Mouse (Mus musculus) kidney, adult 11 months (tissue): ENCODE data around the gene Rnf114.

Source experiments
- DNase-seq: peaks from one replicate; pipeline ENCODE4 v3.0.0; 2022

Gene Rnf114

GRCm38 (mm10) chr2:167475596-167475995 lies 16.8 kb upstream of the Rnf114 start:
- no peak for DNase-seq

DNA sequence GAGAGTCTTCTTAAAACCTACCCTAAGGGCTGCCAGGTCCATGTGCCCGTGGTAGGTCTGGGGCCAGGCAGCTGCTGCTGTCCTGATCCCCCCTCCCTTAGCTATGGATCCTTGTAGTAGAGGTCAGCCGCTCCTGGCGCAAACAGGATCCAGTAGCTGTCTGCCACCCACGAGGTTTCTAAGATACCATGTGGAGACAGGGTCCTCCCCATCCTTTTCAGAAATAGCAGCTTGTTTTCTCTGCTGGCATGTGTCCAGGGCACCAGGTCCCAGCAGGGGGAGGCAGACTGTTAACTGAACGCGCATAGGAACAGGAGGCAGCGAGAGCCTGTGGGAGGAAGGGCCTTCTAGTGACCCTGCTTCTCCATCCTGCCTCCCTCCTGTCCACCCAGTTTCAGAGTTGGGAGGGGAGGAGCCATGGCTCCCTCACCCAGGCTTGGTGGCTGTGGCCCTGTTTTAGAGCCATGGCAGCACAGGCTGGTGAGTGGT lies 16.2 kb upstream of the Rnf114 start:
- DNase-seq: no peak

GRCm38 (mm10) chr2:167476762-167477161 lies 15.7 kb upstream of the Rnf114 start:
- no peak for DNase-seq

- DNase-seq: no peak
These were observed 14.3 kb upstream of the Rnf114 start for GRCm38 (mm10) chr2:167478128-167478527.

DNA sequence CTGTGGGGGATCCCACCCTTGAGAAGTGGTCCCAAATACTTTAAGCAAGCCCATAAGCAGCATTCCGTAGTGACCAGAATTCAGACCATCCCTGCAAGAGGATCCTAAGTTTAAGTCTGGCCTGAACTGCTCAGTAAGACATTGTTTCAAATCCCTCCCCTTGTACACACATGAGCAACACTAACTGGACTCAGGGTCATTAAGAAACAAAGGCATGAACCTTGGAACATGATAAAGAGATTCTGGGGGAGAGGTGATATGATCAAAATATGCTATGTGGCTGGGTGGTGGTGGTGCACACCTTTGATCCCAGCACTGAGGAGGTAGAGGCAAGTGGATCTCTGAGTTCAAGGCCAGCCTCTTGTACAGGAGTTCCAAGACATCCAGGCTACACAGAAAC lies 12.9 kb upstream of the Rnf114 start:
- DNase-seq: no peak

GRCm38 (mm10) chr2:167482681-167483080 lies 9.8 kb upstream of the Rnf114 start:
- DNase-seq: no peak

- DNase-seq: peak; percentile 65
These were observed 9.2 kb upstream of the Rnf114 start for GRCm38 (mm10) chr2:167483081-167483826.

GRCm38 (mm10) chr2:167483827-167484410 lies 8.5 kb upstream of the Rnf114 start:
- no peak for DNase-seq

GRCm38 (mm10) chr2:167484932-167485331 lies 7.5 kb upstream of the Rnf114 start:
- DNase-seq: no peak

DNA sequence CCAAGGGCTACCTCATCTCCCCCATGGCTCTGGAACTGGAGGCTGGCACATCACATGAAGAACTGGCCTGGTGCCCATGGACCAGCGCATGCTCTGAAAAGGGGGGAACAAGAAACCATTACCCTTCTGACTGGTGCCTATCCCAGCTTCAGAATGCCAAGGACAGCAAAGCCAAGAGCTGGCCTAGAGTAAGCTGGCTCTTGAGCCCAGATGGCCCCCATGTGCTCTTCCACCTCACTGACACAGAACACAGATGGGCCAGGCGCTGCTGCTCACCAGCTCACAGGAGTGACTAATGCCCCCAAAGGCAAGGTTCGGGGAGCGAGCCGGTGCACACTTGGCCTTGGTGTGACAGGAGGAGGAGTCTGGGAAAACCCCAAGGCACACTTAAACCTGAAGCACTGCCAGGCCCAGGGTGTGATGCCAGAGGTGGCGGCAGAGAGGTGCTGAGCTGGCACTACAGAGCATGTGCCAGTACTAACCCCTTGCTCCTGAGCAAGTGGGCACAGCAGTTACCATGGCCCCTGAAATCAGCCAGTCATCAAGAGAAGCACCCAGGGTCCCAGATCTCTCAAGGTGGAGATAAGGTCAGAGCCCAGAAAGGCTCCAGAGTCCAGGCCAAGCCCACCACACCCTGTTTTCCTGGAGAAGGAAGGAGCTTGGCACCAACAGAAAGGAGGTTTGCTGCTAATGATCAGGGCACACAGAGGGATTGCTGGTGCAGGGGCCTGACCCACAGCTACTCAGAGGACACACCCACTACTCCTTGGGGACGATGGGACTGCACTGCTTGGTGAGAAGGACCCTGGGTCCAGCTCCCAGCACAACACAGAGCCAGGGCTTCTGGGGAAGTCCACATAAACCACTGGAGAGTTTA lies 6.7 kb upstream of the Rnf114 start:
- DNase-seq: peak; percentile 85

DNA sequence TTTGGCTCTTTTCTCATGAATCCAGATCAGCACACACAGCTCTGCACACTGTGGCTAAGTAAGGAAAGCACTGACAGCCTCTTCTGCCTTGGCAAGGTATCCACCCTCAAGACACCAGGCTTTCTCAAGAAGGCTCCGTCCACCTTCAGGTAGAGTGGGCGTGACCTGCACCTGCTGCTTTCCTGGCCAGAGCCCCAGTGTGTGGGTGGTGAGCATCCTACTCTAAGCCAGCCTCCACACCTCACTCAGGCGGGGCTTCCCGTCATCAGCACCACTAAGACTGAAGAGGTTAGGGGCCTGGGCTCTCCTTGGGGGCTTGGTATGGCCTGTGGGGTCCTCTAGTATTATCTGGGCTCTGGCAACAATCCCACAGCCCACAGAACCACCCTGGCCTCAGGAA lies 5.9 kb upstream of the Rnf114 start:
- no peak for DNase-seq

DNA sequence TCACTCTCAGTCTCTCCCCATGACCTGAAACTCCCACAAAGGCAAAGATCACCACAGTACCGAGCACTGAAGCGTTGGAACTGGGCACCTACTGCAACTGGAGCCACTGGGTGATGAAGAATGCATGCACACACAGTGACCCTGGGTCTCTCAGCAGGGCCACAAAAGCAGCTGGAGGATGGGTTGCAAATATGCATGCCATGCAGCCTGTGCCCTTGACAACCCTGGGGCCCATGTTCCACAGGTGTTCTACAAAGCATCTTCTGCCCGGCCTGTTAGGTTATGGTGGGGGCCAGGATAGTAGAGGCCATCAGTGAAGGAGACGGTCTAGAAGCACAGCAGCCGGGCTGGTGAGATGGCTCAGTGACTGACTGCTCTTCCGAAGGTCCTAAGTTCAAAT lies 4.9 kb upstream of the Rnf114 start:
- DNase-seq: no peak

GRCm38 (mm10) chr2:167487994-167488393 lies 4.5 kb upstream of the Rnf114 start:
- no peak for DNase-seq

- no peak for DNase-seq
These were observed 1.5 kb upstream of the Rnf114 start for GRCm38 (mm10) chr2:167490813-167491525.

GRCm38 (mm10) chr2:167492713-167493636 lies 530 bp downstream of the Rnf114 start, which contains the start of gene Spata2:
Spata2 (minus strand) TSS chr2:167492887.
- peak; percentile 92 for DNase-seq

DNA sequence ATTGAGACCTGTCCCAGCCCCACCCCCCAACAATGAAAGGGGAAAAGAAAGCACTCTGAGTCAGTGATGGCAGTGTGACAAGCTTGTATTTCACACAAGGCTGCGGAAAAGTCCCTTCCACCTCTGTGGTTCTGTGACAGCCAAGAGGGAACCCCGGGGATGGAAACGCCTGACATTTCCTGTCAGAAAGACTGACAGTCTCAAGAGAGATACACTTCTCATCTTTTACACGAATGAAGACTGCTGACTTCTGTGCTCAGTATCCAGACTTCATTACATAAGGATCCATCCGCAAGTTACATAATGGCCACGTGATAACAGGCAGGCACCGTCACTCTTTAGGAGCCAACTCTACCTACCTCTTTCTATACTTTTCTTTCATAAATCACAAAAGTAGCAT lies 4.0 kb downstream of the Rnf114 start:
- no peak for DNase-seq

DNA sequence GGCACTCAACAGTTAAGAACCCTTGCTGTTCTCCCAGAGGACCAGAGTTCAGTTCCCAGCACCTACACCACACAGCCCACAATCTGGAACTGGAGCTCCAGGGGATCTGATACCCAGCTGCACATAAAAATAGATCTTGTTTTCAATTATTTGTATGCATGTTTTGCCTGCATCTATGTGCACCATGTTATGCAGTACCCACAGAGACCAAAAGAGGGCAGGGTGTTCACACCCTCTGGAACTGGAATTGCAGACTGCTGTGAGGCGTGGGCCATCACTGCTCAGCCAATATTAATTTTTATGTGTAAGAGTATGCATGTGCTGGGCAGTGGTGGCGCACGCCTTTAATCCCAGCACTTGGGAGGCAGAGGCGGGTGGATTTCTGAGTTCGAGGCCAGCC lies 4.8 kb downstream of the Rnf114 start:
- DNase-seq: no peak

- no peak for DNase-seq
These were observed 10.3 kb downstream of the Rnf114 start for GRCm38 (mm10) chr2:167502554-167503252.

- DNase-seq: peak; percentile 82
These were observed 10.9 kb downstream of the Rnf114 start for GRCm38 (mm10) chr2:167503253-167503895.

DNA sequence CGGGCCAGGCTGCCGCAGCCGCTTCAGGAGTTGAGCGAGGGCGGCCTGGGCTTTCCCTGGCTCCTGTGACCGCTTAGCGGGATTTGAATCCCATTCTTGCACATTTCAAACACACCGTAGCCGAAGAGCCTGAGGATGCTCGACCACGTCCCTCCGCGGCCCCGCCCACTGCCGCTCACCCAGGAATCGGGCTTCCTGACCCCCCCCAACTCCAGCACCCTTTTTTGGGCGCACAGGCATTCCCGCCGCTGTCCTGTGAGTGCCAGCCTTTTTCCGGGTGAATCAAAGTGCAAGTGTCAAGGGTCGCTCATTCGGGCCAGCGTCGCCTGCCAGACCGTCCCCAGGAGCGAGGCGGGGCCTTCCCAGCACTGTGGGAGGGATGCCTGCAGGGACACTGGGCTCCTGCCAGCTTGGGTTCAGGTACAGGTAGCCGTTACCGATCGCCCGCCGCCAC lies 11.5 kb downstream of the Rnf114 start:
- peak; percentile 88 for DNase-seq
